Mouse (Mus musculus) liver, adult 2 months (tissue): ENCODE measurements around the gene Gm17606.

Source experiments
- CTCF ChIP-seq: fragments of 200-500 bp; IDR thresholded peaks from 2 replicates; pipeline ENCODE4 v1.5.1; 2011; ENCODE audit warnings: low read depth, low read length, control low read depth
- POLR2A ChIP-seq: fragments of 200-500 bp; IDR thresholded peaks from 2 replicates; pipeline ENCODE4 v1.6.1; 2011; ENCODE audit warnings: low read length, control low read depth; ENCODE audit not compliant: insufficient read depth; ENCODE audit errors: extremely low read depth

DNA sequence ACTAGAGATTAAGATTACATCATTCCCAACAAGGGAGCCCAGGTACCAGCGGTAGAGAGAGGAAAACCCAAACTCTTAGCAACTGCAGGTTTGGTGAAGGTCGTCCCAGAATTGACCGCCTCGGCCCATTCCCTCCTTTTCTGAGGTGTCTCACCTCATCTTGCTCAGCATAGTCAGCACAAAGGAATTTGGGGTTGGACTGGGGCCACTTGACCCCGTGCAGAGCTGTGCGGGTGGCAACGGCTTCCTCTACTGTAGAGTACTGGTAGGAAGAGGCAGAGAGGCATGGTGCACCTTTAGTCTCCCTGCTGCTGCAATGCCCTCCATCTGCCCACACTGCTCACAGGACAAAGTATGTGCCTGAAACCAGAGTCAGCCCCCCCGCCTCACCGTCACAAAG, 3.5 kb downstream of the Gm17606 start:
- TF ChIP-seq CTCF (no peak), POLR2A (no peak)
